Mouse (Mus musculus): ENCODE measurements around the gene Mindy1. TPM values are rescaled to one million over a fixed set of nuclear protein-coding genes. Genes with fewer than 3 reads are reported as not detected.

Gene Mindy1
- total RNA-seq, 2 experiments from 2014 or later: 22.3 to 25.8 TPM

DNA sequence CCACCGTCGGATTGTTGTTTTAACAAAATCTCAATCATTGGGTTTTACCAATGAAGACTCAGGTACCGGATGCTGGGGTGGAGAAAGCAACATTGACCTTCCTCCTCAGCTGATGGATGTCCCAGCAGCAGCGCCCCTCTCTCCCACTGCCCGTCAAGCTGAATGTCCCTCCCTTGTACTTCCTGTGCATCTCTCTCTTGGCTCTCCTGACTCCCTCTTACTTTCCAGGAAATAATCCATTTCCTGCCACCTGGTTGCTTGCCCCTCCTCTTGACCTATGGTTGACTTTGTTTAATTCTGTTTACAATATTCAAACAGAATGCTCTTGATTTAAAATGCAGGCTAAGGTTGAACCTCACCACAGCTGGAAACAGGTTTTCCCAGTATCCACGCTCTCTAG is 9.0 kb downstream of the Mindy1 start:
- intact Hi-C loops (cut with DNase I): no loop called here
- DNase-seq: no peak

DNA sequence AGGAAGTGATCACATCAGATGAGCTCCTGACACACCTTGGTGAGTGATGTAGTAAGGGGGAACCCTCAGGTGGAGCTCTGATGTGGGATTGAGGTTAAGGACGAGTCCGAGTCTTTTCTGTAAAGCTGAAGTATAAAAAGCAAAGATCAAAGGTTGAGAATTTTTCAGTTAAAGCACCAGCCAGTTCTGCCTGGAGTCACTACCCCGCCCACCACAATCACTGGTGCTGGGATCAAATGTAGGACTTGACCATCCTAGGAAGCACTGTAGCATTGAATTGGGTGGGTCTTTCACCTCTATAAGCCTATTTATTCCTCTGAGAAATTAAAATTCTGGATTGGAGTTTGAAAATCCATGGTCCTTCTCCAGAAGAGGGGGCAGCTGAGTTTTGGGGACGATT is 9.9 kb downstream of the Mindy1 start:
- intact Hi-C loops (cut with DNase I): no loop called here
- no peak for DNase-seq

DNA sequence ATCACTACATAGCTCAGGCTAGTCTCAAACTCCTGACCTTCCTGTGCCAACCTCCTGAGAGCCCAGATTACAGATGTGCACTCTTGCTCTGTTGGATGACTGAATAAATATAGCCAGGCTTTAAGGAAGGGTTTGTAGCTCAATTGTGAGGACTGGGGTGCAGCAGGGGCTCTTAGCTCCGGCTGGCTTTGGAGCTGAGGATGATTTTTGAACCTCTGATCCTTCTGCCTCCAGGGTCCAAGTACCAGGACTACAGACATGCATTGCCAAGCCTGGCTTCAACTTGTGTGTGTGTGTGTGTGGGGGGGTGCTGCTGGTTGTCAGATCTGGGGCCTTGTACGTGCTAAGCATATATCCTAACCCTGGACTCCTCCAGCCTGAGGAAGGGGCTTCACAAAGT is 11.8 kb downstream of the Mindy1 start:
- intact Hi-C loops (cut with DNase I): no loop called here
- DNase-seq: no peak

DNA sequence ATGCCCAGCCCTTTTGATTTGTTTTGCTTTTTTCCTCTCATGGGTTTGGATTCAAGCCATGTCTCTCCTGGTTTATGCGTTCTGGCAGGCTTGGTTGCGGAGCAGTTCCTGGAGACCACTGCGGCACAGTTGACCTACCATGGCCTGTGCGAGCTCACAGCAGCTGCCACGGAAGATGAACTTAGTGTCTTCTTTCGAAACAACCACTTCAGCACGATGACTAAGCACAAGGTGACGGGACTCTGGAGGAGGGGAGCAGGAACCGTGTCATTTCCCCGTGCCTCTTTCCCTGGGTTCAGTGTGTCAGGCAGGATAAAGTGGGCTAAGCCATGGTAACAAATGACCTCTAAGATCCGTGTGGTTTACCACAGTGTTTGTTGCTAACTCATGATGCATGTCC is 12.4 kb downstream of the Mindy1 start:
- intact Hi-C loops (cut with DNase I): no loop called here
- no peak for DNase-seq

DNA sequence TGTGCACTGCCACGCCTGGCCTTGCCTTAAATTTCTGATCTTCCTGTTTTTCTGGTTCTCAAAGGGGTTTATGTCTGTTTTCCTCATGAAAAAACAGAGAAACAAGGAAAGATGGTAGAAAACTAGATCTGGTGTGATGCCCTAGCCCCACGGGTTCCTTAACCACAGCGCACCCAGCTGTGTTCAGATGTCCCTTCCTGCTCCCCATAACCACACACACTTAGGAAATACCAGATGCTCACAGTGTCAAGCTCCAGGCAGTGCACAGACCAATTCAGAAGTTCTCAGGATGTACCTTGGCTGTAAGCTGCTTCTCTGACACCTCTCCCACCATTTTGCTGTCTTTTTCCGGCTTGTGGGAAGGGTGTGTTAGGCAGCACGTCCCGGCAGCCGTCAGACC is 13.2 kb downstream of the Mindy1 start:
- intact Hi-C loops (cut with DNase I): no loop called here
- DNase-seq: no peak

DNA sequence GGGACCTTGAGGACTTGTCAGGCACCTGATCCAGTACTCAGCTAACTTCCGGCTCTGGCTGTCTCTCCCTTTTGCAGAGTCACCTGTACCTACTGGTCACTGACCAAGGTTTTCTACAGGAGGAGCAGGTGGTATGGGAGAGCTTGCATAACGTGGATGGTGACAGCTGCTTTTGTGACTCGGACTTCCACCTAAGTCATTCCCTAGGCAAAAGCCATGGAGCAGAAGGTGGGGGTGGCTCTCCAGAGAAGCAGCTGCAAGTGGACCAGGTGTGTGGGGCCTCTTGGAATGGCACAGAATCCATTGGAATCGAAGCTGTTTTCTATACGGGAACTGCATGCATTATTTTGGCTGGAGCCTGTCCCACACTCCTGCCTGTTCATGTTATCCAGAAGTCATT is 13.6 kb downstream of the Mindy1 start:
- DNase-seq: no peak
- intact Hi-C loops (cut with DNase I): no loop called here

DNA sequence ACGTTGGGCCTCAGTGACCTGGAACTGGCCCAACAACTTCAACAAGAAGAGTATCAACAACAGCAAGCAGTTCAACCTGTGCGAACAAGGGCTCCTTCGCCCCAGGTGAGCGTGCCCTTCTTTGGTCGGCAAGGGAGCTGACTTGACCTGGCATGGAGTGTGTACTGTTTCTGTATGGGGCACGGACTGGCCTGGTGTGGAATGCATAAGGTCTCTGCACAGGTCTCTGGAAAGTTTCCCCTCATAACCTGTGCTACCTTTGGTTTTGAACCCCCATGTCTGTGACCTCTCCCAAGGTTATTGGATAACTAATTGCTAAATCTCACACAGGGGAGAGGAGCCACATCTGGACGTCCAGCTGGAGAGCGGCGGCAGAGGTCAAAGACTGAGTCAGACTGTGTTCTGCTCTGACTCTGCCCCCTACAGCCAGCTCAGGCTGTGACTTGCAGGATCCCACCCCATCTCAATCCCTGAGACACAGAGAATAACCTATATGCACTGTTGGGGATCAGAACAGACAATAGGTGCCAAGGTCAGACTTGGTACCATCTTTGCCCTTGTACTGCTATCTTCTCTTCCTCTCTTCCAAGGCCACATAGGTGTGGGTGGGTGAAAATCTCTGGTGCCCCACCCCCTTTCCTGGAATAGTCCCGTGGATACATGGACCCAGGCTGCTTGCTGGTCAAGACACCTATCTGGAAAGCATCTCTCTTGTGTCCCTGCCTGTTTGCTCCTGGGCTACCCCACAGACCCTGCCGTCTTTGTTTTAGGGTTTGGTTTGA is 14.4 kb downstream of the Mindy1 start:
- no peak for DNase-seq
- intact Hi-C loops (cut with DNase I): no loop called here

DNA sequence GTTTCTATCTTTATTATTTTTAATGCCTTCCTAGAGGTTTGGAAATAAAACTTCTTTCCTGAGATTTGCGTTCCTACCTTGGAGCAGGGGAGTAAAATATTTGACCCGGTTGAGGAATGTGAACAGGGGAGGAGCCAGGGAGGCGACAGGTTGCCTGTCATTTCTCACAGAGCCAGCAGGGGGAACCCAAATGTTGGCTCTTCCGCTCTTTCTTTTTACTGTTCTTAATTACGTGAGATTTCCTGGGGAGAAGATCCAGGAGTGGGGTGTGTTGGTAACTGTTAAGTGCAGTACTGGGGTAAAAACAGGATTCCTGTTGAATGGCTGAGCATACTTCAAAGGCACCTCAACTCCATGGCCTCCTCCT is 14.9 kb downstream of the Mindy1 start:
- intact Hi-C loops (cut with DNase I): no loop called here
- peak; percentile 43 to 64 for DNase-seq

DNA sequence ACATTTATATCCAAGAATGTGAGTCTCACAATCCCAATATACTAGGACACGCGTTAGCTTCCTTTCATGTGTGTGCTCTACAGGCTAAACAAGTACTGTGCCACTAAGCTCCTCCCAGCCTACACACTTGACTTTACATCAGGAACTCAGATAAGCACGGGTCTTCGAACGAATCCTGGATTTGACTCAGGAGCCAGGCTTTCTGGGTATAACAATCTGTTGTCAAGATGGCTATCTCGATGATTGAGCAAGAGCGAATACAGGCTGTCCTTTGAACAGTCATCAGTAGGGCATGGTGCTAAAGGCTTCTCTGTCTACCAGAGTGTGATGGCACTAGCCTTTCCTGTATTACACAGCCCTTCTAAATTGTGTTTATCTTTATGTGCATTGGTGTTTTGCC is 16.9 kb downstream of the Mindy1 start:
- DNase-seq: no peak
- intact Hi-C loops (cut with DNase I): no loop called here

DNA sequence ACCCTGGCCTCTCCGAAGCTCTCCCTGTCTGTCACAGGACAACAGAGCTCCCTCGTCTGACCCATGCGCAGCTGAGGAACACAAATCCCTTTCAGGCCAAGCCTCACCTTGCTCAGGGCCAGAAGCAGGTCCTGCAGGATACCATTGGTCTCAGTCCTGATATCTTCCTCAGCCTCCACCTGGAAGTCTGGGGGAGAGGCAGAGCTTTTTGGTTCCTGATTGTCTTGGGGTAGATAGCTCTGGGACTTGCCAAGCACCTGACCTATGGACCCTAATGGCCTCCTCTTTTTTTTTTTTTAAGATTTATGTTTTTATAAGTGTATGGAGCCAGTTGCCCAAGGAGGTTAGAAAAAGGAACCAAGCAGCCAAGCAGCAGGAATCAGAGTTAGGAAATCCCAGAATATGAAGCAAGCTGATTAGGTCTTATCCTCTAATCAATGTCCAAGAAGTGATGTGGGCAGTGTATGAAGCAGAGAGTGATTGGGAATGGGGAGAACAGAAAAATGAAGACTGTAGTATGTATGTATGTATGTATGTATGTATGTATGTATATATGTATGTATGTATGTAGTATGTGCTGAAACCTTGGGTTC is 20.2 kb downstream of the Mindy1 start:
- no peak for DNase-seq
- intact Hi-C loops (cut with DNase I): no loop called here

DNA sequence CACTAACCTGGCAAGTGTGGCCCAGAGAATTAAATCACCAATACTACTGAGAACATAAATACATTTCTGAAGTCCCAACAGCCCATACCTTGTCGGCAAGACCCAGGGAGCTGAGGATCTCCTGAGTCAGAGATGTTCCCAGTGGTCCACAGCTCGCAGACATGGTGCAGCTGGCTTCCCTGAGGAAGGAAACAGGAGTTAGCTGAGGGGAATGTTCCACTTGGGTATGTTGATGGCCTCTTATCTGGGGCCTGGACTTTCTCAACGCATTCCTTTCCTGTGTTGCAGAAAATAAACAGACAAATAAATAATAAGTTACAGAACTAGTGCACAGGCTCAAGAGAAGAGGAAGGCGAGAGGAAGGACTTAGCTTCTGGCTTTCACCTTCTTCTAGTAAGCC is 25.1 kb downstream of the Mindy1 start:
- no peak for DNase-seq
- intact Hi-C loops (cut with DNase I): no loop called here

DNA sequence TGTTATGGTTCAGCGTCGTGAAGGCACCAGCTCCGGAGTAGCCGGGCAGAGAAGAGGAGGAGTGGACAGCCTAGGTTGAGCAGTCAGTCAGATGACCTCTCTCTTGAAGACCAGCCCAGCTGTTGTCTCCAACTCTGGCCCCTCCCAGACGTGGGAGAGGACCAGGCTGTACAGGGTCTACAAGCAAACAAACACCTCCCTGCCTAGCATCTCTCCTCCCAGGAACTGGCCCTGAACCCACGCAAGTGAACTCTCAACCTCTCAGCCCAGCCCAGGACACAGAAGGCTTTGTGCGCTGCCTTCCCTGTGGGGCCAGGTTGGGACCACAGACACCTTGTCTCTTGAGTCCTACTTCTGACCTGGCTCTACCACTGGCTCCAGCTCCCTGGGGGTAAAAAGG is 26.0 kb downstream of the Mindy1 start, which contains the start of gene Anxa9:
Gene Anxa9 (minus strand): TSS at position 77 of the 400 bp plus-strand sequence.
- intact Hi-C loops (cut with DNase I): no loop called here
- DNase-seq: no peak

DNA sequence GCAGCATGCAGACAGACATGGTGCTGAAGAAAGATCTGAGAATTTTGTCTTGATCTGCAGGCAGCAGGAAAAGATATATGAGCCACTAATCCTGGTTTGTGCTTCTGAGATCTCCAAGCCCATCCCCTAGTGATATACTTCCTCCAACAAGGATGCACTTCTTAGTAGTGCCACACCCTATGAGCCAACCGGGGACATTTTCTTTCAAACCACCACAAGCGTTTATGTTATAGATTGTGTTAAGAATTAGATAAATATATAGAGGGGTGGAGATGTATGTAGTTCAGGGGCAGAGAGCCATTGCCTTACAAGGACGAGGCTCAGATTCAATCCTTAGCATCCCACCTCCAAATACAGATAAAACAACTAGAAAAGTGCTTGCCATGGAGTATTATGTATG is 29.4 kb downstream of the Mindy1 start:
- intact Hi-C loops (cut with DNase I): loop anchor here (5.0 kb wide), 1 partner anchor 82 kb away; no protein-coding TSS in a partner anchor

DNA sequence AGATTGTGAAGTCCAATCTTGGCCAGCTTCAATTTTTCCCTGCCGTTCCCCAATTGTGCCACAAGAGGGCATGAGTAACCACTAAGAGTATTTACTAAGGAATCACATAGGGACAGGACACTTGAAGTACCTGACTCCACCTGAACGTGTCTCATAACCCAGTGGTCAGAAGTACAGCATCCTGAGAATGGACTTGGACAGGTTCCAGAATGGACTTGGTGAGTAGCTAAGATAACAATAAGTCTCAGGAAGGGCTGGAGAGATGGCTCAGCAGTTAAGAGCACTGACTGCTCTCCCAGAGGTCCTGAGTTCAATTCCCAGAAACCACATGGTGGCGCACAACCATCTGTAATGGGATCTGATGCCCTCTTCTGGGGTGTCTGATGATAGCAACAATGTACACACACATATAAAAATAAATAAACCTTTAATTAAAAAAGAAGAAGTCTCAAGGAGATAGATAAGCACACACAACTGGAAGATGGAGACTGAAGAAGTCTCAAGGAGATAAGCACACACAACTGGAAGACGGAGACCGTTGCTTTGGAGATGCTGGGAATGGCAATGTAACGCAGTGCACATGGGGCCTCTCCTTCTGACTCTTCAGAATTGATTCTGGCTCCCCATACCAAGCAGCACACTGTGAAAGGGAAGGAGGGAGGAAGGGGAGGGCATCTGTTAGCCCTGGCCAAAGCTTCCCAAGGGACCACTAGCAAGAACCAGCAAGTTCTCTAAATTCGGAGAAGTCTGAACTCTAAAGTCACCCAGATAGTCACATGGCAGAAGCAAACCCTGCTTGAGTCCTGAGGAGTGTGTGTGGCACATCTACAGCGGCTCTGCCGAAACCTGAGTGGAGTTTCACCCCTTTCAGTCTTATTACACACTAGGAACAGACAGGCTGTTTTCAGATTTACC is 30.1 kb downstream of the Mindy1 start:
- DNase-seq: peak; percentile 55 to 78
- intact Hi-C loops (cut with DNase I): loop anchor here (5.0 kb wide), 1 partner anchor 81 kb away; no protein-coding TSS in a partner anchor

More for the DNA sequence above, 29.4 kb downstream of the Mindy1 start:
- no peak for DNase-seq

DNA sequence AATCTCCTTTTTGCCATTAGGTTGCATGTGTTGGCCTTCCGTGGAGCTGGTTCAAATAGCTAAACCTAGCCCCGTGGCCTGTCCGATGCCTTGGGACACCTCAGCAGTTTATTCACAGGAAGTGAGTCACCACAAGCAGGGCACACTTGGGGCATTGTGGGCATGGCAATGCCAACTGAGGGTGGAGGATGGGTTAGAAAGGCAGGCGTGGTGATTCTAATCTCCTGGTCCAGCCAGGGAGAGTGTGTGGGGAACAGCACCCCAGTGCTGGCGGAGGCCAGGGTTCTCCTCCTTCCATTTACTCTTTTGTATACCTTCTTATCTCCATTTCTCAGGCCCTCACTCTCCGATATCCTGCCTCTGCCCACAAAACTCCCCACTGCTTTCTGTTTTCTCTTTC is 31.5 kb downstream of the Mindy1 start:
- intact Hi-C loops (cut with DNase I): loop anchor here (5.0 kb wide), 1 partner anchor 80 kb away; no protein-coding TSS in a partner anchor
- no peak for DNase-seq

DNA sequence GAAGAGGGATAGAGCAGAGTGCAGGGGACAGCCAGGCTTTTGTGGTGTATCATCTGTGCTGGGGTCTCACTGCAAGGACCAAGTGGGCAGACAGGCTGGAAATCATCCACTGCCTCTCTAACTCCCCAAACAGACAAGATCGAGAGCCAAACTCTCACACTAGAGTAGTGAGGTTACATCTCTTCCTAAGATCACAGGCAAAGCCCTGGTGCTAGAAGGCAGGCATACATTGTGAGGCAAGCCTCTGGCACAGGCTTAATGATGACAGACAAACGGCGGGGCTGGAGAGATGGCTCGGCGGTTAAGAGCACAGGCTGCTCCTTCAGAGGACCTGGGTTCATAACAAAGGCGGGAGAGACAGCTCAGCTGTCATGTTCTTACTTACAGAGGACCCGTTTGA is 32.3 kb downstream of the Mindy1 start:
- intact Hi-C loops (cut with DNase I): loop anchor here (5.0 kb wide), 1 partner anchor 79 kb away; no protein-coding TSS in a partner anchor
- no peak for DNase-seq

DNA sequence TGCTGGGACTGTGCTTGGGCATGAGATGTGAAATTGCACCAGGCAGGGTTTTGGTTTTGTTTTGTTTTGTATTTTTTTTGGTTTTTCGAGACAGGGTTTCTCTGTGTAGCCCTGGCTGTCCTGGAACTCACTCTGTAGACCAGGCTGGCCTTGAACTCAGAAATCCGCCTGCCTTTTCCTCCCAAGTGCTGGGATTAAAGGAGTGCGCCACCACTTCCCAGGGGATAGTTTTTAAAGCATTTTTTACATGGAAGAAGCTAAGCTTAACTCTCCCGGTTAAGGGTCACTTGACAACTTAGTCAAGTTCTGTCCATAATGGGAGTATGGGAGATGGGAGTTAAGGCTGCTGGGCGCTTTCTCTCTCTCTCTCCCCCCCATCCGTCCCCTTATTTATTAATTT is 32.9 kb downstream of the Mindy1 start:
- intact Hi-C loops (cut with DNase I): loop anchor here (2.0 to 5.0 kb wide), 2 partner anchors 31 to 78 kb away; partner anchors contain the start of gene Prune1
- DNase-seq: no peak

DNA sequence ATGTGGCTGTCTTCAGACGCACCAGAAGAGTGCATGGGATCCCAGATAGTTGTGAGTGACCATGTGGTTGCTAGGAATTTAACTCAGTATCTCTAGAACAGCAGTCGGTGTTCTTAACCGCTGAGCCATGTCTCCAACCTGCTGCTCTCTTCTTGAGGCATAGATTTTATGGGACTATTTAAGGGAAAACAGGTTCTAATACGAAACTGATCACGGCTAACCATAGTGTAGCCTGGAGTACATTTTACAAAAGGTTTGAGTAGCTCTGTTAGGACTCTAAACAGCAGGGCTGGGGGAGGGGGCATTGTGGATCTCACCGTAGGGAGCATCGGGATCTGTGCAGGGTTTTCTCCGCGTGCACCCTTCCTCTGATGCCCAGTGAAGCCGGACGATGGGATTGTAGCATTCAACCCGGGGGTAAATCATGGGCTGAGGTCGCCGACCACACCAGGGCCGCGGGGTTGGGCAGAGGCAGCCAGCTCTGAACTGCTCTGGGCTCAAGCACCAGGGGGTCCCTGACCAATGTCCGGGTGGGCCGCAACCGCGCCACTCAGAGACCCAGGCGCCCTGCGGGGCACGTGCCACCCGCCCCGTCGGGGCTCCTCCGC is 33.4 kb downstream of the Mindy1 start, which contains the start of gene Cers2:
Gene Cers2 (plus strand): TSS at position 306 of the 608 bp plus-strand sequence.
- no peak for DNase-seq
- intact Hi-C loops (cut with DNase I): loop anchor here (2.0 to 5.0 kb wide), 2 partner anchors 32 to 78 kb away; partner anchors contain the start of gene Prune1

DNA sequence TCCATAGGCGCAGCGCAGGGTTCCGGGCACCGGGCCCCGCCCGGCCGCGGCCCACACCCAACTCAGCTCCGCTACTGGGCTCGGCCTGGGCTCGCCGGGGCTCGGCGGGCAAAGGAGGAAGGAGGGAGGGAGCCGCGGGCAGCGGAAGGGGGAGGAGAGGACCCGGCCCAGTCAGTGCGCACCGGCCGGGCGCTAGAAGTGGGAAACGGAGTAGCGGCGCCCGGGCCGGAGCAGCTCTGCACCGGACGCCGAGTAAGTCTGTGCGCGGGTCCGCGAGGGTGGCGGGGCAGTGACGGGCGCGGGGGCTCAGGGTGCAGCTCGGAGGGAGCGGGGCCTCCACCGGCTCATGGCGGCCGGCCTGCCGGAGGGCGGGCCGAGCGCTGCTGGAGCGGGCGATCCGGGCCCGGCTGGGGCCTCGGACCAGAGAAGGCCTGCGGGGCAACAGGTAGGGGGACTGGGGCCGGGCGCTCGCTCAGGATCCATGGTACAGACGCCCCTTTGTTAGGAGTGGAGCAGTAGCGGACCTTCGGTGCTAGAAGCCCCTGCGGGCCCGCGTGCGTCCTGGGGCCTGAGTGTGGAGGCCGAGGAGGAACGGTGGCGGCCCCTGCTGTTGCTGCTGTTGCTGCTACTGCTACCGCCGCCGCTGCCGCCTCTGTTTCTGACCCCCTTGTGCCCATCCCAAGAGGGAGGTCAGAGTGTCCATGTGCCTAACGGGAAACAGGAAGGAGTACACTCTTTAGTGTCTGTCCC is 34.1 kb downstream of the Mindy1 start:
- DNase-seq: peak; percentile 95 to 96
- intact Hi-C loops (cut with DNase I): loop anchor here (2.0 kb wide), 1 partner anchor 32 kb away; the partner anchor contains the start of gene Prune1

Data from heart, postnatal 14 days (tissue).